Mouse (Mus musculus) right cerebral cortex, adult 2 months (tissue): ENCODE data around the gene Cnn1.

Source experiments
- DNase-seq, 2 experiments: peaks; one replicate each; pipeline ENCODE4 v3.0.0; 2021 to 2022; ENCODE audit warnings: low spot score in 2 of 2

Cnn1 gene

DNA sequence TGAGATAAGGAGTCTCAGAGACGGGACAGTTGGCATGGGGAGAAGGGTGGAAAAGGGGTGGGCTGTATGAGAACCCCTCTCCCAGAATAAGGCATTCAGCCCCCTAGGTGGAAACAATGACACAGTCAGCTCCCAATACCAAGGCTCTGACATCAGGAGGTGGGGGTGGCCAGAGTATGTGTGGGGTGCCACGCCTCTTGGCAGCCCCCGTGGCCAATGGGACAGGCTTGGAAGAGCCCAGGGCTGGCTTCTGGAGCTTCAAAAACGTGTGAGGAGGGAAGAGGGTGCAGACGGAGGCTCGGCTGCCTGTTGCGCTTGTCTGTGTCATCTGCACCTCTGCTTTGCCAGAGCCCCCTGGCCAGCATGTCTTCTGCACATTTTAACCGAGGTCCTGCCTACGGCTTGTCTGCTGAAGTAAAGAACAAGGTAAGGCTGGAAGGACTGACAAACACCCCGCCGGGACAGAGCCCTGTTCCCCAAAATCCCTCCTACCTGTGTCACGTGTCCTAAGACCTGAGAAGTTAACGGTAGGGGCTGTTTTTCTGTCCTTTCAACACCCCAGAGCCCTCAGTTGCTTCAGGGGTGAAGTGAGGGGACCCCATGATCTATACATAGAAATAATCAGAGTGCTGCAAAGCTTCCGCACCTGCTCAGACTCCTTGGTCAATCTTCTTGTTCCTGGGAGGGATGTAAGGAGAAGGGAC, at the start of gene Cnn1:
Cnn1 (plus strand) TSS at position 224 of the 704 bp plus-strand sequence.
- DNase-seq, result no peak

DNA sequence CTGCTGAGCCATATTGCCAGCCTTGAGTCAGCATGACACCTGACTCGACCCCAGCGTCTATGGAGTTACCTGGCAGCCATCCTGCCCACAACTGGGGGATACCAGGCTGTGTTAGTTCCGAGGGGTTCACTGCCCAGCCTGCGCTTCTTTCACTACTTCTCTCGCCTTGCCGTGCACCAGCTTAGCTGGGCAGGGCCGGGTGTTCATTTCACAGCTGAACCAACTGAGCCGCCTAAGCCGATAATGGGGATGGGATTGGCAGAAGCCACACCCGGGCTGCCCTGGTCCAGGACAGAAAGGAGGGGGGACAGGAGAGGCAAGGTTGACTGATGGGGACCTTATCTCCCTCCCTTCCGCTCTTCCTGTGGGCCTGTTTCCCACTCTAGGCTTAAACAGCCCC, 49.7 kb upstream of the Cnn1 start:
- DNase-seq, result no peak

DNA sequence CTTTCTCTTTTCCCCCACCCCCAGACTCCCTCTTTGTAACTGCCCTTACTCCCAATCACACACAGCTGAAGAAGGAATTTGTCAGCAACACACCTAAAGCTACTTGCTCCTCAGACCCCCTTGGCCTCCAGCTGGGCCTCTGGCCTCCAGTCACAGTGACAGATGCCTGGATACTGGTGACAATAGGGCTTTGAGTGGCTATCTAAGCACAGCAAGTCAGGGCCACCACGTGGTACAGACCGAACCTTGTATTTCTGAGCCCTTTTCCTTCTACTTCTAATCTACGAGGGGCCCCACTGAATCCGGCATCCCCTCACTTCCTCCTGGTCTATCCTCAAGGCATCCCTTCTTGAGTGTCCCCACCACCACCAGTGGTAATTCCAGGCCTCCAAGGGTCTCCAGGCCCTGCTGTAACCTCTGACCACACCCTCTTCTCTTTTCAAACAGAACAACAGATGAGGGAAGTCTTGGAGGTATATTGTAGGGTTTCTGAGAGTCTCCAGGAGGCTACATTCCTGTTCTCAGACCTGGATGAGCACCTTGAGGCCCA, 49.2 kb upstream of the Cnn1 start:
- no peak for DNase-seq

DNA sequence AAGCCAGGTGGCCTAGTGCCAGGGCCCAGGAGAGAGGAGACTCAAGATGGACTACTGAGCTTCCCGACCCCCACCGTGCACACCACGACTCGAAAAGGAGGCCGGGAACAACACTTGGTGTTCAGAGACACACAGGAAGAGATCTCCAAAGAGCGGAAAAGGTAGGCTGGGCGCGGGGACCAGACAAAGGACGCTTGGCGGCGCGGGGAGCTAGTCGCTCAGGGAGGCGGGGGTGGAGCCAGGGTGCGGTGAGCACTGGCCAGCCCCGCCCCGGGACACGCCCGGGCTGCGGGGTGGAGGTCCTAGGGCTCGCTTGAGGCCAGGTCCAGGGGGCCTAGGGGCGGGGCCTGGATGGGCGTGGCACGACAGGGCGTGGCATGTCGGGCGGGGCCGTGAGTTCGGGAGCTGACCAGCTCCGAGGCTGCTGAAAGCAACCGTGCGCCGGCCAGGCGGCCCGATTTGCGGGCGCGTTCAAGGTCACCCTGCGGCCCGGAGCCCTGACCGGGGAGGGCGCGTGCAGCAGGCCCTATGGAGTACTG, 48.6 kb upstream of the Cnn1 start:
- DNase-seq, result peak; percentile 69 to 70

DNA sequence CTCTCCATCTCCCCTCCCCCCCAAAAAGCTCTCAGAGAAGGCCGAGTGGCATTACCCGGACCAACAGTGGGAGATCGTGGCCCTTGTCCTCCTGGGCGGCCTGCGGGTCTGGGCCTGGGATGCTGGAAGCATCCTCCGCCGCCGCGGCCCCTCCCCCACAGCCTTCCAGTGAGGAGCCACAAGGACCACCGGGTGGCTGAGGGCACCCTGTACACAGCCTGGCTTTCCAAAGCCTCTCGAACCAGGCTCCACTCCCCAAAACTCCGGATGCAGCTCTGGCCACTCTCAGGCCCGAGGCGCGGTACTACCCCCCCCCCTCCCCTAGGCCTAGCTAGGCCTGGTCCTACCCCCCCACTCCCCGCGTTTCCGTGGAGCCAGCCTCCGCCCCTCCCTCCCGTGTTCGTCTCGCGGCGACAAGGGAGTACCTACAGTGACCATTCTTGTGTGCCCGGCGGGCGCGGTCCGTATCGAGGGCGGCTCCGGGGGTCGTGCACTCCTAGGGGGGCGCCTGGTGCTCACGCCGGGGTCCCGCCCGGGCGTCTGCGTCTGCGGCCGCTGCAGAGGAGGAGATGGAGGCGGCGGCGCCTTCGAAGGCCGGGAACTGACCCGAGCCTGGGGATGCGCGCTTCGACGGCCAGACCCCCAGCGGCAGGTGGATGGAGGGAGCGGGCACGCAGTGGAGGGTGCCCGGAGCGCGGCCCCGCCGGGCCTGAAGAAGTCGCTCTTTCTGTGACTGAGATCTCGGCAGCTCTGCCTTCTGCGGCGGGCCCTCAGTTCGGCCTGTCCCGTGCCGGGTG, 47.7 kb upstream of the Cnn1 start:
- peak in 1 of 2 experiments; percentile 39 for DNase-seq

DNA sequence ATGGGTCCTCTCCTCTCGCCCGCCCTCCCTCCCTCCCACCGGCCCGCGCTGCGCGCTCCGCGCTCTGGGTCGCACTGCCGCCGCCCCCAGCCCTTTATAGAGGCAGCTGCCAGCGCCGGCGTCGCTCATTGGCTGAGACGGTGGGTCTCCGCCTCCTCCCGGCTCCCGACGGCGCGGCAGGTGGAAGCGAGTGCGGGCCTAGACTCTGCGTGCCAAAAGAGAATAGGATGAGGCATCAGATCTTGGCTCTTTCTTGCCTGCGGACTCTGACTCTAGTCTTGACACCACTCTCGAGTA, 47.1 kb upstream of the Cnn1 start, which contains the start of gene Elavl3:
Elavl3 (minus strand) TSS at position 66 of the 297 bp plus-strand sequence.
- DNase-seq, result peak; percentile 82 to 86

DNA sequence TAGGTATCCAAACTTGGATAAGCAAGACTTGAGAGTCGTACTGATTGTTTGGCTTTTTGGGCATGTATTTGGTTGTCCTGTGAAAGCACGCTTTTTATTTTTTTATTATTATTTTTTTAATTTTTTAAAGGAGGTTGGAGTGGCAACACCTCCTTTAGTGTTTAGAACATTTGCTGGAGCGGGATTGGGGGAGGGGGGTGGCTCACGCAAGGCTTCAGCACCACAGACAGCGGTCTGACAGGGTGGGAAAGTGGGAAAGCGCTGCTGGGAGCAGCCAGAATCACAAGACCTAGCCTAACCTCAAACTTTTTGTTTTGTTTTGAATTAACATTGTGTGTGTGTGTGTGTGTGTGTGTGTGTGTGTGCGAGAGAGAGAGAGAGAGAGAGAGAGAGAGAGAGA, 45.4 kb upstream of the Cnn1 start:
- no peak for DNase-seq

DNA sequence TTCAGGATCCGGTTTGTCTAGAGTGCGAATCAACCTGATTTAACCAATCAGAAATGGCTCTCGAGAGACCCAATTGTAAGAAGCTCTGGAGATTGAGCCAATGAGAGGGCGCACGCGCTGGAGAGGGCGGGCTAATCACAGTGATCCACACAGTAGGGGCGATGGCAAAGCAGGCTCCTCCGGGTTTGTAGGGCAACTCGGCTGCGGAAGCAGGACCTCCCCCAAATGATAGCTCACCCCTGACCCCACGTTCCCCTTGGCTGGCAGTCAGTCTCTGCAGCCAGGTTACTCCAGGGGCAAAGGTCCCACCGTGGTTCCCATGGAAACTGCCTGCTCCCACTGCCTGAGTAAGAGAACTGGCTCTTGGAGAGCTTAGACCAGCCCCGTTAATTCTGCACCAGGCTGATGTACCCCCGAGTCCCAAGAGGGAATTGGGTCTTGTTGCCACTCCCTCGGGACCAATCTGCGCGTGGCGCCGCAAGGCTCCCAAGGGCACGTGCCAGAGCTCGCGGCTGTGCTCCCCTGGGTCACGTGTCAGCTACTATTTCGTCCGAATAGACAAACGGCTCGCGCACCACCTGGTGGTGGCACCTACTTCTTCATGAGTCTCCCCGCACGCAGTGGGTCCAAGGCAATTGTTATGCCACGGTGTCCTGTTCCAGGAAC, 44.5 kb upstream of the Cnn1 start:
- DNase-seq, result peak; percentile 84 to 87

DNA sequence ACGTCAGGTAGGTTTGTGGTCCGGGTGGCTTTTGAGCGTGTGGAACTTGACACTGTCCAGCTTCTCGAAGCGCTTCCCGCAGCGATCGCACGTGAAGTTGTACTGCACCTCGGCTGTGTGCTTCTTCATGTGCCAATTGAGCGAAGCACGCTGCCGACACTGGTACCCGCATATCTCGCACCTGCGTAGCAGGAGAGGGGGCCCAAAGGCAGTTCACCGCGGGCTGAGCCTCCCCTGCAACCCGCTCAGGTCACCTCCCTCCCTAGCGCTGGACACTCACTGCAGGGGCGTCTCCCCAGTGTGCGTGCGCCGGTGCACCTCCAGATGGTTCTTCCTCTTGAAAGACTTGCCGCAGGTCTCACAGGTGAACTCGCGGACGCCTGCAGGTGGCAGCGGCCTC, 43.3 kb upstream of the Cnn1 start:
- DNase-seq, result no peak

DNA sequence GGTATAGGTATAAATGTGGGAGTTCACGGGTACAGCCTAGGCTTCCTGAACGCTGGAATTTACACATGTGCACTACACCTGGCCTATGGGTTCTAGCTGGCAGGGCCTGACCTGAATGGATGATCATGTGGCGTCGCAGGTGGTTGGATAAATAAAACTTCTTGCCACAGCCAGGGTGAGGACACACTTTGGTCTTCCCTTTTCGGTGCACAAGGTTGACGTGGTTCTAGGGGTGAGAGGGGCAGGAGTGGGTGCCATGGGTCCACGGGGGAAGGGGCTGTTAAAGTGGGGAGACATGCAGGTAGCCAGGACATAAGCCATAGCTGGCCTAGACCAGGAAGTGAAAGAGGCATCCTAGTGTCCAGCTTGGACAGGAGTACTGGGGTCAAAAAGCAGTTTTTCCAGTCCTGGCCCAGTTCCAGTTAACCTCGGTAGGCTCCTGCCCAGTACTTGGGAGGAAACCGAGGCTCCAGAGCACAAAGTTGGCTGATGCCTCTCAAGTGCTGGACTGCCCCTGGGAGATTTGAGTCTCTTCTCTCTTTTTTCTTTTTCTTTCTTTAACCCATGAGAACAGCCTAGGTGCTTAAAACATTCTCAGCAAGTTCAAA, 42.6 kb upstream of the Cnn1 start:
- no peak for DNase-seq

DNA sequence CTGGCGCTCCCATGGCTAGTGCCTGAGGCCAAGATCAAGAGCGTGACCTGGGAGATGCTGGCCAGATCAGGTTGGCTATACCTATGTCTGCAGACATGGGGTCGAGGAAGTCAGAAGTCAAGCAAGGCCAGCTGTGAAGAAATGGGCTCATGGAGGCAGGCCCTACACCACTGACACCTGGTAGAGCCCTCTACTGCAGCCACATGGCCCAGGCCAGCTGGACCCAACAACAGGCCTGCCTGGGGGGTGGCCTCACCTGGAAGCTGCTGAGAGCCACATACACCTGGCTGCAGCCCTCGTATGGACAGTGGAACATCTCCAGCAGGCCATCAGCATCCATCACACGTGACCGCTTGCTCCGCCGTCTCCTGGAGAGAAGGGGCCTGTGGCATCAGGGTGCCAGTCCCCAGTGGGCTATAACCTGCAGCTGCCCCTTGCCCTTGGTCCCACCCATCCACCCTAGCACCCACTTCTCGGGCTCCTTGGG, 41.9 kb upstream of the Cnn1 start:
- no peak for DNase-seq

DNA sequence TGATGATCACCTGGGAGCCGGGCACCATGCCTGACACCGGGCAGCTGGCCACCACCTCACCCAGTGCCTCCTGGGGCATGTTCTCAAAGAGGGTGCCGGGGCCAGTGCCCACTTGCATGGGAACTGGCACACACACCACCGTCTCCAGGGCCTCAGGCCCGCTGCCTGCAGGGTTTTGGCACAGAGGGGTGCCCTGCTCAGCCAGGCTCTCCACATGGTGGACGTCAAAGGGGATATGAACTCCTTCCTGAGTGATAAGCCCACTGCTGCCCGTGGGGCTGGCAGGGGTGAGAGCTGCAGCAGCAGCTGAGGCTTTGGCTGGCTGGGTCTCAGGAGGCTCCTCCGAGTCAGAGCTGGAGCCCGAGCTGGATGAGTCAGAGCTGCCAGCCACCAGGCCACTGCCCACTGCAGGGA, 41.0 kb upstream of the Cnn1 start:
- peak; percentile 23 to 32 for DNase-seq

DNA sequence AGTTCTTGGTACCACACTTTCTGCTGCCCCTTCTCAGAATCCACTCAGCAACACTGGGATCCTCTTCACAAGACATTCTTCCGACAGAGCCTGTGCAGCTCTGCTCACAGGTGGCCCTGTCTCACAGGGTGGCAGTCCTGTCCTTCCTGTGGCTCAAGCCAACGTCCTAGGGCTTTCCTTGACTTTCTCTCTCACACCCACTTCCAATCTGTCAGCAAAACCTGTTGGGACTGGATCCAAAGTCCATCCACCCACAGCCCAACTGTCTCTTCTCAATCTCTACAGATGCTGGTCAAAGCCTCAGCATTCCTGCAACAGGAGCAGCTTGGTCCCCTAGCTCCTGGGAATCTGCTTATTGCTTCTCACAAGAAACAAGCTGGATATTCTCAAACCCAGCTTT, 37.7 kb upstream of the Cnn1 start:
- peak; percentile 73 to 79 for DNase-seq

DNA sequence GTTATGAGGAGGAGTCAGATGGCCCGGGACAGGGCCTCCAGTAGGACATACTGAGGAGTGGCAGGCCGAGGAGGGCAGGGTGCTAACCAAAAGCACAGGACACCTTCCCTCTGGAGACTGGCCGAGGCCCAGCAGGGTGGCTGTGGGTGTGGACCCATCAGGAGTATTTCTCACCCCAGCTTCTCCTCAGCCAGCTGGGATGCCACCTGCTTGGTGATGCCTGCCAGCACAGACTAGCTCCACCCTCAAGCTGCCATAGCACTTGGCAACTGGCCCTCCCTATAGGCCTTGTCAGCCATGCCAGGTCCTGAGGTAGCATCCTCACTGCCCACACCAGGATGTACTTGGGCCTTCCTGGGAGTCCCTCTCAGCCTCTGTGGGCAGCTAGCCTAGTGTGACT, 34.7 kb upstream of the Cnn1 start:
- DNase-seq, result peak in 1 of 2 experiments; percentile 48

DNA sequence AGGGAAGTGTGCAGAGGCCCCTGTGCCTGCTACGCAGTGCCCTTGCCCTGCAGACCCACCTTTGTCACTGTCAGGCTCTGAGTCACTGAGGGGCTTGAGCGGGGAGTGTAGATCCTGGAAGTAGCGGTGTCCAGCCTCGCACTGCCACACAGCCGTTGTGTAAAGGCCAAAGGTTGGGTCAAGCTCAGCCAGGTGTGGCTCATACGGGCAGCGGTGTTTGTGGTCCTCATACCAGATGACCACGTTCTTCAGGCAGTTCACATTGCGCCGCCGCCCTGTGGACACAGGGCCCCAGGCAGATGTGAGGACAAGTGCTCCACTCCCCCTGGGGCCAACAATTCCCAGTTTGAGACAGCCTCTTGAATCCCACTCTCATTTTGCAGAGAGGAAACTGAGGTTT, 33.4 kb upstream of the Cnn1 start:
- DNase-seq, result no peak

DNA sequence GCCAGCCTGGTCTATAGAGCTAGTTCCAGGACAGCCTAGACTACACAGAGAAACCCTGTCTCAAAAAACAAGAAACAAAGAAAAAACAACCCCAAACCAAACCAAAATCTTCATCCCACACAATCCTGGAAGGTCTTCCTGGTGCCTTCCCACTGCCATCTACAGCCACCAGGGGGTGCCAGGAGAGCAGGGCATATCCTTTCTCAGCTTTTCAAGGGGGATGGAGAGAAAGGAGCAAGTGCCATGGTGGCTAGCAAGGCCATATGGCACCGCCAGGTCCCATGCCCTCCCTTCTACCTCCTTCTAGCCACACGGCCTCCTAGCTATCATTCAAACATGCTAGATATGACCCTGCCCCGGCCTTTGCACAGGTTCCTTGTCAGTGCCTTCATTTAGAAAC, 32.6 kb upstream of the Cnn1 start:
- DNase-seq, result peak; percentile 40 to 55

DNA sequence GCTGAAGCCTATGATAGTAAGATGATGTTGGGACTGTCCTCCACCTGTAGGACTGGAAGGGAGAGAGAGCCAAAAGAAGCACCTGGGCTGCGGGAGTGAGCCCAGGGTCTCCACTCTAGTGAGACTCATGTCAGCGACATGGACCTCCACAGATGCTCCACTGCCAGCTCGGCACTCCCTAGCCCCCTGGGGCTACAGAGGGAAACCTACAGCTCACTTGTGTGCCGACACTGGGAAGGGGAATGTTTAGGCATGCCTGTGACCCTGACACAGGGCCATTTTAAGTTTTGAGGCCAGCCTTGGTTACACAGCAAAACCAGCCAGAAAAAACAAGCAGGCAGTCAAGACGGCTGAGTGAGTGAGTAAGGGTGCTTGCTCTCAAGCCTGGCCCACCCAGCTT, 31.8 kb upstream of the Cnn1 start:
- no peak for DNase-seq

DNA sequence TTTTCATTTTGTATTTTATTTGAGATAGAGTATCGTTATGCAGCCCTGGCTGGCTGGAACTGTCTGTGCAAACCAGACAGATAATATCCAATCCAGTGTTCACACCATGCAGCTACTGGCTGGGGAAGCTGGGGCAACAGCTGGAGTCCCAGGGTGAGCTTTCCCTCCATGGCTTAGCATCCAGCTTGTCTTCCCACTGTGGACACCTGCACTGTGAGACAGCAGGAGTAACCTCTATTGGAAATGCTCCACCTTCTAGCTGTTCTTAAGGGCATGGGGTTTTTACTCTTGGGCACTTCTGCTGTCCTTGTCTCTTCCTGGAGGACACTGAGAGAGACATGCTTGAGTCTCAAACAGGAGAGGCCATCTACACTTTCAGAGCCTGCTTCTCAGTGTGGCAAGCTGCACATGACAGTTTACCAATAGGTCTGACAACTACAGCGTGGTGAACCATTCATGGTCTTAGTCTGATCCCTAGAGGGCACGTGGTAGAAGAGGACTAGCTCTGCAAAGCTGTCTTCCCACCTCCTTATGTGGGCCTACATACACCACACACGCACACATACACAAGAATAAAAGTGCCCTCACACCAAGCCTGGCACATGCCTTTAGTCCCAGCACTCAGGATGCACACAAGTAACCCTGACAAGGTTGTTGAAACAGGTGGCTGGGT, 29.0 kb upstream of the Cnn1 start:
- DNase-seq, result no peak

DNA sequence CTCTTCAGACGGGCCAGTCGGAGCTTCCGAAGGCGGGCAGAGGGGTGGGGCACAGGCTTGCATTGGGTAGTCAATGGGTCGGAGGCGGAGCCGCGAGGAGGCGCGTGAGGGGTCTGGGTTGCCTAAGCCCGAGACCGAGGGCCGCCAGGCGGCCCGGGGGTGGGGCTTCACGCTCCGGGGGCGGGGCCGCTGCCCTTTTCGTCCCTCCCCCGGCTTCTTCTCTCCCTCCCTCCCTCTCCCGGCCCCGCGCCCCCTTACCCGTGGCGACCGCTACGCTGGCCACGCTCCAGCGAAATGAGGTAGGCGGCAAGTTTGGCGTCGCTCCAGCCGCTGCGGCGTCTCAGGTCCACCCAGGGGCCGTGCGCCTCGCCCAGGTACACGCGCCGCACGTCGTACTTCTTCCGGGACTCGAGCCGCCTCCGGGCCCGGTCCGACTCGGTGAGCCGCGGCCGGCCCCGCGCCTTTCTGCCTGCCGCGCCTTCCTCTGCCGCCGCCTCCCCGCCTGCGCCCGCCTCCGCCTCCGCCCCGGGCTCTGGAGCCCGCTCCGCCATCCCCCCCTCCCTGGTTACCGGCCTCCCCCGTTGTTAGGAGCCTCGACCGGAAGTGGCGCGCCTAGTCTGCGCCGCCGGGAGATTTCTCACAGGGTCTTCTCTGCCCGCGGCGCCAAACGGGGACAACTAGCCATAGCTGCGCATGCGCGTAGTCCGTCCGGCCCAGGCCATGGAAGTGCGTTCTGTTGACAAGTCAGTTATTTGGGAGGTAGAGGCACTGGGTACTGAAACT, 28.0 kb upstream of the Cnn1 start, which contains the start of the genes Gm49318 and Zfp653:
Gm49318 (minus strand) TSS at position 469 of the 783 bp plus-strand sequence.
Zfp653 (minus strand) TSS at position 586 of the 783 bp plus-strand sequence.
- peak; percentile 97 to 98 for DNase-seq

DNA sequence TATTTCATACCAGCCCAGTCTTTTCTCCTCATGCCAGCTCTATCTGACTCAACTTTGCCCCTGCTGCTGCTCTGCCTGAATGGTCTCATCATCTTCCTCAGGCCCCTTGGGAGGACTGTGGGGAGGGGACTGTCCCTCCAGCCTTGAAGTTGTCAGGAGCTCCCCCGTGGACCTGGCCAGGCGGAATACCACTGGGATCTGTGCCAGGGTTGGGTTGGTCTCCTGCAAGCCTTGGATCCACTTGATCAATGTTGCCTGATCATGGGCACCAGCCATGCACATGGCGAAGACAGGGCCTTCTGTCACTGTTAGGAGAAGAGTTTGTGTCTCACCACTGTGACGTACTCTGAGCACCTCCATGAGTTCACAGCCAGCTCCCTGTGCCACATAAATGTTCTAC, 26.7 kb upstream of the Cnn1 start:
- DNase-seq, result no peak
